Mouse (Mus musculus) small intestine, adult 2 months (tissue): ENCODE data around the gene Entpd3.

Experiments used
- CTCF ChIP-seq: fragments of 200-500 bp; IDR thresholded peaks from 2 replicates; pipeline ENCODE4 v1.5.1; 2012; ENCODE audit warnings: low read depth, mild to moderate bottlenecking, control low read depth, inconsistent platforms, low read length, moderate library complexity, mixed read lengths; ENCODE audit not compliant: insufficient replicate concordance, insufficient read length; ENCODE audit errors: extremely low read depth
- POLR2A ChIP-seq: fragments of 200-500 bp; IDR thresholded peaks from 2 replicates; pipeline ENCODE4 v1.6.1; 2012; ENCODE audit warnings: low read depth, mild to moderate bottlenecking, control low read depth, inconsistent platforms, low read length, moderate library complexity

DNA sequence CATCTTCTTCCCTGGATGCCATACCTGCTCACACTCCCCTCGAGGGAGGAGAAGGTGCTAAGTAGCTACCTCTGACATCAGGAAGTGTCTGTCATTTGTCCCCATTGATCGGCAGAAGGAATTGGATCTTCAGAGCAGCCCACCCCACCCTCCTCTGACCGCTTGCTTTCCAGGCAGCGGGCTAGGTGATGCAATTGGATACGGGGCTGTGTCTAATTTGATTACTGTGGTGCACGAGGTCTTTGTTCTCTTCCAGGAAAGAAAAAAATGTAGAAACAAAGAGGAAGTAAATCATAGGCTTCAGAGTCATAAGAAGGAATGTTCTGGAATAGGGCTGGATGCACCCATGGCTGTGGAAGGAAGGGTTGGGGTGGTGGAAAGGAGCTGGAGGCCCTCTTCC lies 2.6 kb downstream of the Entpd3 start:
- TF ChIP-seq CTCF (no peak), POLR2A (no peak)
